Mouse (Mus musculus): ENCODE data around the gene Intu. TPM values are rescaled to one million over a fixed set of nuclear protein-coding genes. Genes with fewer than 3 reads are reported as not detected.
A peak's percentile ranks its signal among the peaks of the same experiment; 100 is the strongest.

Gene Intu
- polyA plus RNA-seq, 1 experiment from 2014 or later: 1.2 TPM

- DNase-seq (ENCODE audit: low spot score): no peak
Measured at GRCm38 (mm10) chr3:40682404-40682803, 151.3 kb downstream of the Intu start.

GRCm38 (mm10) chr3:40683171-40683570 lies 152.1 kb downstream of the Intu start:
- DNase-seq (ENCODE audit: low spot score): no peak

GRCm38 (mm10) chr3:40685855-40686515 lies 154.9 kb downstream of the Intu start:
- no peak for DNase-seq (ENCODE audit: low spot score)

GRCm38 (mm10) chr3:40686836-40687235 lies 155.8 kb downstream of the Intu start:
- no peak for DNase-seq (ENCODE audit: low spot score)

- no peak for DNase-seq (ENCODE audit: low spot score)
Measured at GRCm38 (mm10) chr3:40687588-40687987, 156.5 kb downstream of the Intu start.

GRCm38 (mm10) chr3:40691566-40691965 lies 160.5 kb downstream of the Intu start:
- DNase-seq (ENCODE audit: low spot score): no peak

- DNase-seq (ENCODE audit: low spot score): no peak
Measured at GRCm38 (mm10) chr3:40693435-40693834, 162.3 kb downstream of the Intu start.

- DNase-seq (ENCODE audit: low spot score): no peak
Measured at GRCm38 (mm10) chr3:40693960-40694359, 162.9 kb downstream of the Intu start.

GRCm38 (mm10) chr3:40694438-40694837 lies 163.4 kb downstream of the Intu start:
- no peak for DNase-seq (ENCODE audit: low spot score)

- DNase-seq (ENCODE audit: low spot score): no peak
Measured at GRCm38 (mm10) chr3:40695162-40695561, 164.1 kb downstream of the Intu start.

GRCm38 (mm10) chr3:40698834-40699233 lies 167.7 kb downstream of the Intu start:
- no peak for DNase-seq (ENCODE audit: low spot score)

GRCm38 (mm10) chr3:40704816-40705430 lies 173.8 kb downstream of the Intu start:
- no peak for DNase-seq (ENCODE audit: low spot score)

- no peak for DNase-seq (ENCODE audit: low spot score)
Measured at GRCm38 (mm10) chr3:40708655-40709054, 177.6 kb downstream of the Intu start, which contains the start of gene Slc25a31. Gene Slc25a31, plus strand, starts transcription at chr3:40708855.

- no peak for DNase-seq (ENCODE audit: low spot score)
Measured at GRCm38 (mm10) chr3:40716056-40716455, 185.0 kb downstream of the Intu start.

- no peak for DNase-seq (ENCODE audit: low spot score)
Measured at GRCm38 (mm10) chr3:40719022-40719421, 187.9 kb downstream of the Intu start.

- no peak for DNase-seq (ENCODE audit: low spot score)
Measured at GRCm38 (mm10) chr3:40738381-40738912, 207.4 kb downstream of the Intu start.

GRCm38 (mm10) chr3:40744024-40744835 lies 213.1 kb downstream of the Intu start, which contains the start of gene Hspa4l:
Gene Hspa4l, plus strand, starts transcription at chr3:40744495.
- no peak for DNase-seq (ENCODE audit: low spot score)

GRCm38 (mm10) chr3:40744836-40745660 lies 214.0 kb downstream of the Intu start:
- DNase-seq (ENCODE audit: low spot score): peak; percentile 91

GRCm38 (mm10) chr3:40745661-40746547 lies 214.8 kb downstream of the Intu start:
- DNase-seq (ENCODE audit: low spot score): peak; percentile 86
